Mouse (Mus musculus) c-Kit-positive CD71-positive TER-119-negative erythroid progenitor cells, embryonic 14.5 days (primary cell): ENCODE data around the gene Ywhah.

ENCODE experiments used
- DNase-seq: peaks from one replicate; pipeline ENCODE4 v3.0.0-alpha.2; 2013; ENCODE audit warnings: low read depth

Gene Ywhah

GRCm38 (mm10) chr5:33018561-33019425 lies at the start of gene Ywhah:
Gene Ywhah (plus strand): TSS chr5:33018816.
- DNase-seq, result peak; percentile 95

- DNase-seq, result no peak
Measured at GRCm38 (mm10) chr5:32976541-32976940, 42.1 kb upstream of the Ywhah start.

- no peak for DNase-seq
Measured at GRCm38 (mm10) chr5:32977179-32977578, 41.4 kb upstream of the Ywhah start.

- DNase-seq, result no peak
Measured at GRCm38 (mm10) chr5:32985379-32985778, 33.2 kb upstream of the Ywhah start.

GRCm38 (mm10) chr5:32987873-32988272 lies 30.7 kb upstream of the Ywhah start:
- DNase-seq, result no peak

- no peak for DNase-seq
Measured at GRCm38 (mm10) chr5:32989959-32990640, 28.5 kb upstream of the Ywhah start.

- no peak for DNase-seq
Measured at GRCm38 (mm10) chr5:32991152-32991551, 27.5 kb upstream of the Ywhah start.

GRCm38 (mm10) chr5:32994471-32994870 lies 24.1 kb upstream of the Ywhah start:
- no peak for DNase-seq

- DNase-seq, result no peak
Measured at GRCm38 (mm10) chr5:32995756-32996155, 22.9 kb upstream of the Ywhah start.

GRCm38 (mm10) chr5:32996560-32996959 lies 22.1 kb upstream of the Ywhah start:
- no peak for DNase-seq

- DNase-seq, result no peak
Measured at GRCm38 (mm10) chr5:32997686-32998085, 20.9 kb upstream of the Ywhah start.

GRCm38 (mm10) chr5:32998783-32999182 lies 19.8 kb upstream of the Ywhah start:
- no peak for DNase-seq

GRCm38 (mm10) chr5:33001111-33001510 lies 17.5 kb upstream of the Ywhah start:
- DNase-seq, result no peak

- no peak for DNase-seq
Measured at GRCm38 (mm10) chr5:33002781-33003180, 15.8 kb upstream of the Ywhah start.

- DNase-seq, result no peak
Measured at GRCm38 (mm10) chr5:33003500-33003899, 15.1 kb upstream of the Ywhah start.

- DNase-seq, result no peak
Measured at GRCm38 (mm10) chr5:33004110-33004509, 14.5 kb upstream of the Ywhah start.

- DNase-seq, result no peak
Measured at GRCm38 (mm10) chr5:33005442-33006145, 13.0 kb upstream of the Ywhah start.

- no peak for DNase-seq
Measured at GRCm38 (mm10) chr5:33006670-33007069, 11.9 kb upstream of the Ywhah start.

GRCm38 (mm10) chr5:33007371-33007770 lies 11.2 kb upstream of the Ywhah start:
- DNase-seq, result no peak

- no peak for DNase-seq
Measured at GRCm38 (mm10) chr5:33009301-33009700, 9.3 kb upstream of the Ywhah start.

- no peak for DNase-seq
Measured at GRCm38 (mm10) chr5:33009818-33010812, 8.5 kb upstream of the Ywhah start.
